Mouse (Mus musculus) myocyte (in vitro differentiated cells): ENCODE results near the gene Sez6l. TPM values are rescaled to one million over a fixed set of nuclear protein-coding genes. Genes with fewer than 3 reads are reported as not detected.

ENCODE experiments used
- H3K27me3 ChIP-seq: one replicate; pipeline ENCODE4 v1.6.1; 2011; ENCODE audit not compliant: control insufficient read depth, insufficient read depth, insufficient read length
- H3K36me3 ChIP-seq: one replicate; pipeline ENCODE4 v1.6.1; 2011; ENCODE audit not compliant: control insufficient read depth, insufficient read depth
- H3K4me2 ChIP-seq: one replicate; pipeline ENCODE4 v1.6.1; 2011; ENCODE audit warnings: low read depth, control low read depth
- H3K4me3 ChIP-seq: one replicate; pipeline ENCODE4 v1.5.1; 2011; ENCODE audit warnings: mild to moderate bottlenecking, control low read depth, moderate library complexity
- H3K79me2 ChIP-seq: one replicate; pipeline ENCODE4 v1.6.1; 2011; ENCODE audit not compliant: control insufficient read depth, insufficient read depth
- H3ac ChIP-seq: one replicate; pipeline ENCODE4 v1.6.1; 2011; ENCODE audit not compliant: control insufficient read depth, insufficient read length
- CEBPB ChIP-seq: IDR thresholded peaks from 2 replicates; pipeline ENCODE4 v1.6.1; 2011; ENCODE audit warnings: mild to moderate bottlenecking, moderate library complexity; ENCODE audit not compliant: poor library complexity, insufficient read depth, severe bottlenecking
- E2F4 ChIP-seq: IDR thresholded peaks from one replicate; pipeline ENCODE4 v1.6.1; 2011; ENCODE audit warnings: mild to moderate bottlenecking, control low read depth, moderate library complexity; ENCODE audit not compliant: insufficient read depth
- MAX ChIP-seq: IDR thresholded peaks from one replicate; pipeline ENCODE4 v1.6.1; 2011; ENCODE audit warnings: low read depth, mild to moderate bottlenecking, control low read depth
- MYOD1 ChIP-seq, 3 experiments: IDR thresholded peaks; one replicate each; pipeline ENCODE4 v1.6.1; 2011; ENCODE audit warnings: control low read depth in 2 of 3, low read depth in 2 of 3, mild to moderate bottlenecking in 2 of 3, moderate library complexity in 1 of 3; ENCODE audit not compliant: insufficient read length in 2 of 3, control insufficient read depth in 1 of 3
- MYOG ChIP-seq, 3 experiments: IDR thresholded peaks; one replicate each; pipeline ENCODE4 v1.6.1; 2011; ENCODE audit warnings: control low read depth in 2 of 3, low read depth in 2 of 3, mild to moderate bottlenecking in 2 of 3; ENCODE audit not compliant: insufficient read length in 2 of 3, control insufficient read depth in 1 of 3, insufficient read depth in 1 of 3
- POLR2A ChIP-seq: IDR thresholded peaks from one replicate; pipeline ENCODE4 v1.6.1; 2011; ENCODE audit warnings: low read depth, mild to moderate bottlenecking, control low read depth, moderate library complexity; ENCODE audit not compliant: insufficient read length
- POLR2AphosphoS2 ChIP-seq: IDR thresholded peaks from one replicate; pipeline ENCODE4 v1.6.1; 2011; ENCODE audit warnings: low read depth, control low read depth; ENCODE audit not compliant: insufficient read length
- REST ChIP-seq: IDR thresholded peaks from one replicate; pipeline ENCODE4 v1.6.1; 2011; ENCODE audit warnings: mild to moderate bottlenecking, control low read depth, moderate library complexity; ENCODE audit not compliant: insufficient read depth, insufficient read length
- SRF ChIP-seq: IDR thresholded peaks from one replicate; pipeline ENCODE4 v1.6.1; 2011; ENCODE audit warnings: low read depth; ENCODE audit not compliant: control insufficient read depth, insufficient read length
- TCF12 ChIP-seq: IDR thresholded peaks from one replicate; pipeline ENCODE4 v1.6.1; 2011; ENCODE audit warnings: mild to moderate bottlenecking, control low read depth; ENCODE audit not compliant: poor library complexity, insufficient read depth, severe bottlenecking
- TCF3 ChIP-seq: IDR thresholded peaks from one replicate; pipeline ENCODE4 v1.6.1; 2011; ENCODE audit warnings: low read depth, control low read depth; ENCODE audit not compliant: insufficient read length
- USF1 ChIP-seq: IDR thresholded peaks from one replicate; pipeline ENCODE4 v1.6.1; 2011; ENCODE audit warnings: low read depth, mild to moderate bottlenecking, control low read depth, moderate library complexity
- polyA plus RNA-seq: library from polyadenylated mRNA; unstranded; fragments of >200 nt; fragmentation: generic; extraction: Trizol; gene quantifications from one replicate; pipeline ENCODE4 v1.2.1, GENCODE M21; 2012; ENCODE audit warnings: missing spikeins

The Sez6l gene
- polyA plus RNA-seq, 1 experiment: not detected

DNA sequence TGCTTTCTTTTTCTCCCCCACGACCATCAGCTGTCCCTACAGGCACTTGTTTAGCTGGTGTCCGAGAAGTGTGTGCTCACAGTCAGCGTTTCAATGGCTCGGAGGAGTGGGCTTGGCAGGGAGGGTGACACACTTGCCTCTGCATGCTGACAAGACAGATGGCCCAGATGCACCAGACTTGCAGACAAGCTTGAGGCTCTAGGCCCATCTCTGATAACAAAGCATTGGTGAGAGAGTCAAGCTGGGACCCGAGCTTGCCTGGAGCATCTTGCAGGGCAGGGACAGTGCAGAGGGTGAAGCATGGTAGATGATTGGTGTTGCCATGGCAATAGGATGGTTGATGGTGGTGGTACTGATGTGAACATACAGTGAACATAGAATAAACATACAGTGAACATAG lies 167.7 kb downstream of the Sez6l start:
- Histone ChIP-seq H3ac (no peak overlapping the region), H3K4me3 (no peak overlapping the region), H3K4me2 (no peak overlapping the region), H3K36me3 (no peaks in the 10 kb centered on the region), H3K79me2 (no peaks in the 10 kb centered on the region), H3K27me3 (no peaks in the 10 kb centered on the region)
- TF ChIP-seq TCF12: no peak
- no peak for TF ChIP-seq POLR2A
- no peak for TF ChIP-seq E2F4

DNA sequence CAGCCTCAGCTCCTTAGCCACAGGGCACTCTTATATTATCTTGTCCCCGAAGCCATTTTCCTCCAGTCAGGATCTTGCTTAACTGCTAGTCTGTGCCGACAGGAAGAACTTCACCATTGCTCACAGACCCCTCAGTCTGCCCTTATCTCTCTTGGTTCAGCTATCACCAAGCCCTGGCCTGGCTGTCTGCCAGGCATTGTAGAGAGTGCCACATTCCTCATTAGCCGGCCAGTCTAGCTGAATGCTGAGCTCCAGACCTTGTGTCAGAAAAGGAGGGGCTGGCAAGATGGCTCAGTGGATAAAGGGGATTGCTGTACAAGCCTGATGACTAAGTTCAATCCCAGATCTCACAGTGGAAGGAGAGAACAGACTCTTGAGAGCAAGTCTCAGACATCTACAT lies 171.0 kb downstream of the Sez6l start:
- H3K36me3 ChIP-seq: no peaks in the 10 kb centered on the region
- no peak overlapping the region for H3K4me3 ChIP-seq
- no peak for TF ChIP-seq POLR2AphosphoS2
- TF ChIP-seq REST: no peak
- TF ChIP-seq TCF12: no peak

DNA sequence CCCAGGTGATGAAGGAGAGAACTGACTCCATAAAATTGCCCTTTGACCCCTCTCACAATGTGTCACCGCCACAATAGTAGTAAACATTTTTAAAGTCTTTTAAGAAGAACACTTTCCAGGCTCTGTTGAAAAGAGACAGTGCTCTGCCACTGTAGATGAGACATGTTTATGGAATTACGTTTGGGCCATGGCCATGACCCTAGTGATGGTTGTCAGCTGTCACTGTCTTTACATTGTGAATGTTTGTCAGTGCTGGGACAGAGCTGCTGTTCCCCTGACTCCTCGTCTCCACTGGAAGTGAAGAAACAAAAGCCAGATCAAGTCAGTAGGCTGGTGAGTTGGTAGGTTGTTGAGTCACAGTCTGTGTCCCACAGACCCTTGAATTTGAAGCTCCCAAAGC lies 174.5 kb downstream of the Sez6l start:
- H3K36me3 ChIP-seq: no peaks in the 10 kb centered on the region
- no peak for TF ChIP-seq MAX
- no peak for TF ChIP-seq CEBPB
- TF ChIP-seq SRF: no peak
- no peak for TF ChIP-seq TCF12
- no peak for TF ChIP-seq TCF3
- TF ChIP-seq E2F4: no peak
- no peak for TF ChIP-seq REST
- TF ChIP-seq USF1: no peak
- TF ChIP-seq MYOG (IDR thresholded peaks at IDR 0.05; ENCODE audit: control insufficient read depth in 1 of 3, insufficient read depth in 1 of 3, insufficient read length in 2 of 3, low read depth in 2 of 3): no peak
- TF ChIP-seq MYOD1 (IDR thresholded peaks at IDR 0.05; ENCODE audit: control insufficient read depth in 1 of 3, insufficient read length in 2 of 3, low read depth in 2 of 3): no peak
- no peak for TF ChIP-seq POLR2A

More for the DNA sequence above, 171.0 kb downstream of the Sez6l start:
- Histone ChIP-seq H3K4me2 (no peak overlapping the region), H3K27me3 (peaks cover 4% of the 10 kb centered on the region), H3K79me2 (no peaks in the 10 kb centered on the region), H3ac (no peak overlapping the region)

DNA sequence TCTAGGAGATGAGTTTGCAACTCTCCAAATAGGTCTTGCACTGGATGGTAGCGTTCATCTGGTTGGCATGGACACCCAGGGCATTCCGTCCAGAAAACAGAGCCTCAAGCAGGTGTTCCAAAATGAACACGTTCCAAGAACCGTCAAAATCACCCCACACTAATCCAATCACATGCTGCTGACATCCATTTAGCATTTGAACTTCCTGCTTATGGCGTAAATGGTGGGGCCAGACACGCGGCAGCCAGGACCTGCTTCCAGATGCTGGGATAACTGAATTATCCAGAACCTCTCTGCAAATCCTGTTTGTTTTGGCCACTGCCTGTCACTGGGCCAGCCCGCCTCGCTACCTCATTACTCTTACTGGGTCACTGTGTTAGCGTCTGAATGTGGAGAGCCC lies 177.7 kb downstream of the Sez6l start:
- Histone ChIP-seq H3K36me3 (no peaks in the 10 kb centered on the region), H3K4me3 (no peak overlapping the region), H3K79me2 (no peaks in the 10 kb centered on the region), H3K4me2 (no peak overlapping the region), H3ac (no peak overlapping the region), H3K27me3 (peaks cover 18% of the 10 kb centered on the region)
- no peak for TF ChIP-seq MAX
- no peak for TF ChIP-seq SRF

More for the DNA sequence above, 174.5 kb downstream of the Sez6l start:
- no peaks in the 10 kb centered on the region for H3K79me2 ChIP-seq
- H3ac ChIP-seq: no peak overlapping the region
- H3K4me3 ChIP-seq: no peak overlapping the region
- H3K27me3 ChIP-seq: peaks cover 8% of the 10 kb centered on the region
- no peak overlapping the region for H3K4me2 ChIP-seq

DNA sequence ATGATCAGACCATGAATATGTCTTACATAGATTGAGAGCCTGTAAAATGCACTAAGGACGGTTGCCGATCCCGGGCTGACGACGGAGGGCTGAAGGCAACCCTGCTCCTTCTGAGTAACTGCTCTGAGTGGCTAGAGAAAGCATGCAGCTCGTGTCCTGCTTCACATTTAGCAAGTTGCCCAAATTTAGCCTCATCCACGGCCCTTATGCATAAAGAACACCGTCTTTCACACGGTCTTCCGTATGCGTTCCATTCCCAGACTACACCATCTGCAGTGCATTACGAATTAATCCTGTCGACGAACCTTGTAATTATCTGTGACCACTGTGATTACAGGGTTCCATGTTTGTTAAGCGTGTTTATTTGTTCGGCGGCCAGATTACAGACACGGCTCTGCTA lies 180.9 kb downstream of the Sez6l start:
- H3ac ChIP-seq: no peak overlapping the region
- H3K4me2 ChIP-seq: no peak overlapping the region
- no peaks in the 10 kb centered on the region for H3K79me2 ChIP-seq
- H3K27me3 ChIP-seq: peaks cover 16% of the 10 kb centered on the region
- no peaks in the 10 kb centered on the region for H3K36me3 ChIP-seq
- TF ChIP-seq USF1 (no peak), POLR2AphosphoS2 (no peak), SRF (no peak), MYOD1 (IDR thresholded peaks at IDR 0.05; ENCODE audit: control insufficient read depth in 1 of 3, insufficient read length in 2 of 3, low read depth in 2 of 3) (no peak), TCF12 (no peak), MAX (no peak), E2F4 (no peak), TCF3 (no peak), CEBPB (no peak), MYOG (IDR thresholded peaks at IDR 0.05; ENCODE audit: control insufficient read depth in 1 of 3, insufficient read depth in 1 of 3, insufficient read length in 2 of 3, low read depth in 2 of 3) (no peak), POLR2A (no peak), REST (no peak)
- H3K4me3 ChIP-seq: no peak overlapping the region

DNA sequence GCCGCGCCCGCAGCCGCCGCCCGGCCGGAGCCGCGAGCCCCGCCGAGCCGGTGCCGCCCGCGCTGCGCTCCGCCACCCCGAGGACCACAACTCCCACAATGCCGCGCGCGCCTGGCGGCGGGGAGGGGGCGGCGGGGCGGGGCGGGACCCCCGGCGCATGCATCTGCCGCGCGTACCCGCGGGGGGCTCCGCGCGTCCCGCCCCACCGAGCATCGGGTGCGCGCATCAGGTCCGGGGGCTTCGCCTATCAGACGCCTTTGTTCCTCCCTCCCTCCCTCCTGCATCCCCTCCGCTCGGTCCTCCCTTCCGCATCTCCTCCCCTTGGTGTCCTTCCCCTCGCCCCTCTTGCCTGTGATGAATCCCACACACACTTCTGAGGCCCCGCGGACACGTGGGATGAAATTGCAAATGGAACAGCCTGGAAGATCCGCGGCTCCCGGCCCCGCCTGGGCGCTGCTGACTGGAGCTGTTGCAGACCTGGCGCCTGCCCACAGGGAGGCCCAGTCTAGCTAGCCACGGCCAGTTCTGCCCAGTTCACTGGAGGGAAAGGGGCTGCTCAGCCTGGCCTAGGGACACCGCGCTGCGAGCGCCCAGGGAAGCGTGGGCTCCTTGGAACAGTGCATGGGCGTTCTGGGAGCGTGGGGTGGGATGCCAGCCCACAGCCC lies 182.1 kb downstream of the Sez6l start, which contains the start of gene Asphd2:
Gene Asphd2 (minus strand): TSS at position 88 of the 665 bp plus-strand sequence.
- TF ChIP-seq USF1 (no peak), REST (no peak), MYOG (IDR thresholded peaks at IDR 0.05; ENCODE audit: control insufficient read depth in 1 of 3, insufficient read depth in 1 of 3, insufficient read length in 2 of 3, low read depth in 2 of 3) (no peak), SRF (no peak), TCF3 (no peak), MYOD1 (IDR thresholded peaks at IDR 0.05; ENCODE audit: control insufficient read depth in 1 of 3, insufficient read length in 2 of 3, low read depth in 2 of 3) (no peak)
- Histone ChIP-seq H3K4me3 (peak within 1 kb of the TSS; percentile 8), H3K36me3 (no peaks in the 10 kb centered on the region), H3K4me2 (peak within 1 kb of the TSS; percentile 42), H3ac (peak within 1 kb of the TSS; percentile 45), H3K27me3 (peaks cover 13% of the 10 kb centered on the region), H3K79me2 (no peaks in the 10 kb centered on the region)
